Mouse (Mus musculus): Measurements from ENCODE around the gene Gucy2g.

DNA sequence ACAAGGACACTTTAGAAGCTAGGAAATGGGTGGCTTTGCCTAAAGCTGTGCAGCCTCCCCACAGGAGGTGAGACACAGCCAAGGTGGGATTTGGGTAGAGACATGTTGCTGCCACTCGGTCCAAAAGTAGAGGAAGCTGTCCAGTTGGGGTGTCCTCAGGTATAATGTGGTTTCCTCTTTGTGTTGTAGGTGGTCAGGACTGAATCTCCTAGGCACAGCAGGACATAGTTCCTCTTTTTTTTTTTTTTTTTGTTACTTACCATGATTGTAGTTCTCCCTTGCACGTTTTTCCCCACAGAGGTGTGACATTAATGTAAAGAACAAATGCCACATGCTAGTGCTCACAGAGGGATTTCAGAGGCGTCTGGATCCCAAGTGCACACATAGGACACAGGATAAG, 24.2 kb upstream of the Gucy2g start:
- no peak for TF ChIP-seq CTCF (conservative IDR thresholded peaks at IDR 0.05; ENCODE audit: insufficient read depth, insufficient read length, low read depth, low read length)
- no peak for TF ChIP-seq POLR2A (IDR thresholded peaks at IDR 0.05; ENCODE audit: low read depth, low read length)
